In genomic region chr9:62974439-62974838, GRCm38 (mm10) we compare ENCODE assay signal across 10 mouse cellular contexts. TPM values are rescaled to one million over a fixed set of nuclear protein-coding genes. Genes with fewer than 3 reads are reported as not detected.
DNase-seq lines count a peak whose midpoint lies in the region; ATAC-seq and TF ChIP-seq lines count a peak whose summit lies in the region.
"Had no signal": no experiment of that assay in that cellular context is flagged by ENCODE, and none has a peak within 500 bp of the region (broad histone marks: within the 10 kb centered on the region; RNA-seq: fewer than 3 reads in every experiment).

No protein-coding gene starts in this region.

- TF ChIP-seq POLR2A in heart, adult 2 months (IDR thresholded peaks at IDR 0.05; ENCODE audit: insufficient read depth, low read depth, low read length): no peak

- no peaks in the 10 kb centered on the region for H3K27me3 ChIP-seq in heart, adult 2 months (ENCODE audit: control insufficient read depth, insufficient read depth, low read length)
- no peaks in the 10 kb centered on the region for H3K27me3 ChIP-seq in heart, embryonic 11.5 days (ENCODE audit: control insufficient read depth, insufficient read depth, low read length)
- H3K27me3 ChIP-seq in midbrain, embryonic 11.5 days (ENCODE audit: control insufficient read depth, insufficient read depth, low read length): no peaks in the 10 kb centered on the region
- no peaks in the 10 kb centered on the region for H3K27me3 ChIP-seq in midbrain, embryonic 15.5 days (replicated peaks)
- H3K27me3 ChIP-seq in splenic B cell, adult 2 months (ENCODE audit: control insufficient read depth, insufficient read depth, low read length, poor library complexity, severe bottlenecking): no peaks in the 10 kb centered on the region

- intact Hi-C loops in heart, adult 2 months (cut with DNase I): loop anchor here (10.0 kb wide), 1 partner anchor 60 kb away; no protein-coding TSS in a partner anchor

- H3K9ac ChIP-seq in heart, adult 2 months (ENCODE audit: low read depth, low read length): no peak overlapping the region
- no peak overlapping the region for H3K9ac ChIP-seq in heart, embryonic 11.5 days (ENCODE audit: low read depth, low read length)
- no peak overlapping the region for H3K9ac ChIP-seq in midbrain, embryonic 11.5 days (ENCODE audit: low read length)
- H3K9ac ChIP-seq in midbrain, embryonic 15.5 days: no peak overlapping the region

- no peaks in the 10 kb centered on the region for H3K9me3 ChIP-seq in heart, embryonic 11.5 days (replicated peaks; ENCODE audit: control insufficient read depth, low read length)
- no peaks in the 10 kb centered on the region for H3K9me3 ChIP-seq in midbrain, embryonic 11.5 days (ENCODE audit: control insufficient read depth, low read length)
- no peaks in the 10 kb centered on the region for H3K9me3 ChIP-seq in midbrain, embryonic 15.5 days
- H3K9me3 ChIP-seq: forebrain, embryonic 10.5 days had no signal

- DNase-seq in heart, adult 2 months: peak in 1 of 2 experiments; percentile 18
- peak; percentile 90 for DNase-seq in midbrain, embryonic 11.5 days (ENCODE audit: low spot score, missing footprints)
- DNase-seq in ZHBTc4 (ENCODE audit: low read depth, low spot score): peak; percentile 56
- peak; percentile 66 for DNase-seq in splenic B cell, adult 2 months (ENCODE audit: low read depth, low spot score)
- DNase-seq in frontal cortex, postnatal 10 days (ENCODE audit: low spot score in 2 of 2): no peak
- no peak for DNase-seq in right cerebral cortex, postnatal 36 days (ENCODE audit: low spot score in 2 of 2)
- DNase-seq: layer of hippocampus, adult 9-11 months had no signal

- no peak overlapping the region for H3K4me3 ChIP-seq in heart, adult 2 months
- no peak overlapping the region for H3K4me3 ChIP-seq in heart, embryonic 11.5 days (ENCODE audit: low read depth, low read length)
- no peak overlapping the region for H3K4me3 ChIP-seq in midbrain, embryonic 11.5 days (ENCODE audit: low read depth, low read length)
- no peak overlapping the region for H3K4me3 ChIP-seq in midbrain, embryonic 15.5 days
- H3K4me3 ChIP-seq: forebrain, embryonic 10.5 days had no signal

- peaks cover 7% of the 10 kb centered on the region for H3K4me1 ChIP-seq in heart, adult 2 months (ENCODE audit: control insufficient read depth, insufficient read depth, low read length)
- peaks cover 10% of the 10 kb centered on the region for H3K4me1 ChIP-seq in heart, embryonic 11.5 days (ENCODE audit: control insufficient read depth, insufficient read depth, low read length)
- peaks cover 11% of the 10 kb centered on the region for H3K4me1 ChIP-seq in midbrain, embryonic 11.5 days (ENCODE audit: control insufficient read depth, insufficient read depth, low read length)
- H3K4me1 ChIP-seq in midbrain, embryonic 15.5 days: peaks cover 17% of the 10 kb centered on the region

- no peak overlapping the region for H3K27ac ChIP-seq in heart, adult 2 months
- no peak overlapping the region for H3K27ac ChIP-seq in heart, embryonic 11.5 days (ENCODE audit: low read depth, low read length)
- H3K27ac ChIP-seq in midbrain, embryonic 11.5 days (ENCODE audit: low read depth, low read length): no peak overlapping the region
- no peak overlapping the region for H3K27ac ChIP-seq in midbrain, embryonic 15.5 days
- H3K27ac ChIP-seq: forebrain, embryonic 10.5 days had no signal

- peaks cover 4% of the 10 kb centered on the region for H3K79me2 ChIP-seq in heart, adult 2 months (replicated peaks; ENCODE audit: control insufficient read depth, insufficient read depth, low read length)

- no peak overlapping the region for H3K4me2 ChIP-seq in heart, embryonic 11.5 days
- H3K4me2 ChIP-seq in midbrain, embryonic 11.5 days: no peak overlapping the region
- H3K4me2 ChIP-seq in midbrain, embryonic 15.5 days: no peak overlapping the region

- peaks cover 15% of the 10 kb centered on the region for H3K36me3 ChIP-seq in heart, adult 2 months (ENCODE audit: control insufficient read depth, insufficient read depth, low read length)
- no peaks in the 10 kb centered on the region for H3K36me3 ChIP-seq in heart, embryonic 11.5 days (ENCODE audit: control insufficient read depth, insufficient read depth, low read length)
- H3K36me3 ChIP-seq in midbrain, embryonic 11.5 days (ENCODE audit: control insufficient read depth, insufficient read depth, low read length): no peaks in the 10 kb centered on the region
- H3K36me3 ChIP-seq in midbrain, embryonic 15.5 days (replicated peaks): no peaks in the 10 kb centered on the region
- H3K36me3 ChIP-seq in splenic B cell, adult 2 months (ENCODE audit: control insufficient read depth, insufficient read depth, low read length, poor library complexity, severe bottlenecking): no peaks in the 10 kb centered on the region

- peak; percentile 69 for TF ChIP-seq CTCF in heart, adult 2 months (IDR thresholded peaks at IDR 0.05)

- no peak for TF ChIP-seq EP300 in heart, adult 2 months (IDR thresholded peaks at IDR 0.05; ENCODE audit: insufficient read depth, low read depth, low read length)

- WGBS in heart, adult 2 months: 100% methylated on average over 2 of the region's 2 CpGs
- 94% methylated on average over 2 of the region's 2 CpGs for WGBS in heart, embryonic 11.5 days (ENCODE audit: insufficient replicate concordance)
- 90% methylated on average over 2 of the region's 2 CpGs for WGBS in midbrain, embryonic 11.5 days
- WGBS in midbrain, embryonic 15.5 days: 99% methylated on average over 2 of the region's 2 CpGs

- ATAC-seq in heart, embryonic 11.5 days (replicated peaks; ENCODE audit: insufficient number of reproducible peaks, low FRiP score, low TSS enrichment): no peak
- ATAC-seq in midbrain, embryonic 11.5 days (ENCODE audit: low FRiP score): no peak
- no peak for ATAC-seq in midbrain, embryonic 15.5 days (replicated peaks)

RNA-seq across cellular contexts. Expression of gene Pias1, which starts 13.3 kb away (rescaled TPM):
- 10 to 100 TPM; 24.2 to 26.1 TPM for total RNA-seq in heart, adult 2 months (2021)
- polyA plus RNA-seq in heart, adult 2 months (2012; rRNA removed): 18.0 and 29.7 TPM in 2 replicates
- polyA plus RNA-seq in heart, embryonic 11.5 days (2014; fragmentation: Nextera tagmentation; extraction: Ambion mirVana): 43.7 and 45.3 TPM in 2 replicates
- polyA plus RNA-seq in midbrain, embryonic 11.5 days (2014; fragmentation: Nextera tagmentation; extraction: Ambion mirVana): 73.3 and 74.5 TPM in 2 replicates
- polyA plus RNA-seq in midbrain, embryonic 15.5 days (2015; fragmentation: Nextera tagmentation; extraction: Ambion mirVana): 60.6 and 66.2 TPM in 2 replicates

Comparison
In these comparisons a context has a peak if more than half of its experiments do, and no peak if none do; other contexts are left out.
1. DNase-seq: peak in midbrain, embryonic 11.5 days (single experiment), ZHBTc4 (single experiment) and splenic B cell, adult 2 months (single experiment); none in frontal cortex, postnatal 10 days (0 of 2) and right cerebral cortex, postnatal 36 days (0 of 2).